Mouse (Mus musculus) limb, embryonic 11.5 days (tissue): ENCODE results near the gene Oprd1. TPM values are rescaled to one million over a fixed set of nuclear protein-coding genes. Genes with fewer than 3 reads are reported as not detected.

ENCODE experiments used
- ATAC-seq: fragments of 200-750 bp; cut with Nextera tagmentation; 2 replicates; pipeline ENCODE4 v1.8.0; 2017; ENCODE audit warnings: low read depth; ENCODE audit not compliant: insufficient number of reproducible peaks, low FRiP score, low TSS enrichment
- DNase-seq: peaks from one replicate; pipeline ENCODE4 v3.0.0-alpha.2; 2015; ENCODE audit warnings: low spot score
- H3K27ac ChIP-seq: fragments of 300-500 bp; sonication (generic); replicated peaks from 2 replicates; pipeline ENCODE4 v1.5.1; 2014; ENCODE audit warnings: low read depth, mild to moderate bottlenecking, low read length
- H3K27me3 ChIP-seq: fragments of 300-500 bp; sonication (generic); 2 replicates; pipeline ENCODE4 v1.6.1; 2014; ENCODE audit warnings: mild to moderate bottlenecking, low read length, mixed read lengths; ENCODE audit not compliant: control insufficient read depth, insufficient read depth
- H3K36me3 ChIP-seq: fragments of 300-500 bp; sonication (generic); 2 replicates; pipeline ENCODE4 v1.6.1; 2014; ENCODE audit warnings: mild to moderate bottlenecking, low read length, moderate library complexity, mixed read lengths; ENCODE audit not compliant: control insufficient read depth, insufficient read depth
- H3K4me1 ChIP-seq: fragments of 300-500 bp; sonication (generic); 2 replicates; pipeline ENCODE4 v1.6.1; 2014; ENCODE audit warnings: low read length, mixed read lengths; ENCODE audit not compliant: control insufficient read depth, insufficient read depth
- H3K4me2 ChIP-seq: fragments of 300-500 bp; sonication (generic); 2 replicates; pipeline ENCODE4 v1.6.1; 2014; ENCODE audit warnings: low read depth, mild to moderate bottlenecking, moderate library complexity; ENCODE audit not compliant: severe bottlenecking
- H3K4me3 ChIP-seq: fragments of 300-500 bp; sonication (generic); 2 replicates; pipeline ENCODE4 v1.5.1; 2014; ENCODE audit warnings: low read depth, low read length
- H3K9ac ChIP-seq: fragments of 300-500 bp; sonication (generic); 2 replicates; pipeline ENCODE4 v1.6.1; 2014; ENCODE audit warnings: mild to moderate bottlenecking, low read length
- H3K9me3 ChIP-seq: fragments of 300-500 bp; sonication (generic); 2 replicates; pipeline ENCODE4 v1.6.1; 2016; ENCODE audit warnings: low read length; ENCODE audit not compliant: control insufficient read depth
- WGBS: fragments of 180-500 bp; shearing (Covaris S2); extraction: QIAGEN DNeasy Blood & Tissue Kit; methylation state at CpG from one replicate; pipeline ENCODE4 v1.1.7; 2014; 5-methylcytosine and 5-hydroxymethylcytosine counted together
- polyA plus RNA-seq: library from polyadenylated mRNA; unstranded; fragments of >200 nt; fragmentation: Nextera tagmentation; extraction: Ambion mirVana; gene quantifications from 2 replicates; pipeline ENCODE4 v1.2.1, GENCODE M21; 2014

The Oprd1 gene
- polyA plus RNA-seq, 1 experiment from 2014 or later = 0.09 TPM

DNA sequence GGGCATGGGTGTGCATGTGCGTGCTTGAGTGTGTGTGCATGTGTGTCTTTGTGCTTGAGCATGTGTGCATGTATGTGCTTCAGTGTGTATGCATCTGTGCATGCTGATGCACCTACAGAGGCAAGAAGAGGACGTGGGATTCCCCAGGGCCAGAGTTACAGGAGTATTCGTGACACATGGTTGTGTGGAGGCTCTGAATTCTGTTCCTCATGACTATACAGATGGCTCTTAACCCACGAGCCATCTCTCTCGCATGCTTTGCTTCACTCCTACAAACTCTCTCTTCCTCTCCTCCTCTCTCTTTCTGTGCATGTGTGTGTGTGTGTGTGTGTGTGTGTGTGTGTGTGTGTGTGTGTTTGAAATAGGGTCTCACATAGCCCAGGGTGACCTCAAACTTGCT, 25.5 kb upstream of the Oprd1 start:
- 85% methylated on average over 5 of the region's 5 CpGs for WGBS
- H3K27me3 ChIP-seq = no peaks in the 10 kb centered on the region
- no peak overlapping the region for H3K4me3 ChIP-seq
- no peaks in the 10 kb centered on the region for H3K9me3 ChIP-seq
- ATAC-seq (no peak), DNase-seq (no peak)
- no peak overlapping the region for H3K4me2 ChIP-seq
- 0 out of 2 replicates have a peak, but pooled peaks cover 3% of the 10 kb centered on the region for H3K4me1 ChIP-seq
- no peak overlapping the region for H3K9ac ChIP-seq
- no peak overlapping the region for H3K27ac ChIP-seq
- H3K36me3 ChIP-seq = no peaks in the 10 kb centered on the region; the same call in 1 of the 2 replicates

DNA sequence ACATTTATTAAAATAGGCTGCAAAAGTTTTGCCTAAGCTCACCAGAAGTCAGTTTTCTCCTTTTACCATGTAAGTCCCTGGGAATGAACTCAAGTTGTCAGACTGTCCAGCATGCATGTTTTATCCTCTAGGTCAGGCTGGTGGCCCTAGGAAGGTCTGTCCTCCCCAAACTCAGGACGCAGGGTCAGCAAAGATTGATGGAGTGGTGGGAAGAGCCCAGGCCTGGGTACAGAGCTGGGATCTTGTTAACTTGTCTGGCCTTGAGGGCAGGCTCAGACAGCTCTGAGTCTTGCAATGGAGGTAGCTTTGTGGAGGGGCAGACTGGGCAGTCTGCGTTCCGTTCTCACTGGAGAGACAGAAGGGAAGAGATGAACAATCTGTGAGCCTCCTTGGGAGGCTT, 25.0 kb upstream of the Oprd1 start:
- no peak for DNase-seq

DNA sequence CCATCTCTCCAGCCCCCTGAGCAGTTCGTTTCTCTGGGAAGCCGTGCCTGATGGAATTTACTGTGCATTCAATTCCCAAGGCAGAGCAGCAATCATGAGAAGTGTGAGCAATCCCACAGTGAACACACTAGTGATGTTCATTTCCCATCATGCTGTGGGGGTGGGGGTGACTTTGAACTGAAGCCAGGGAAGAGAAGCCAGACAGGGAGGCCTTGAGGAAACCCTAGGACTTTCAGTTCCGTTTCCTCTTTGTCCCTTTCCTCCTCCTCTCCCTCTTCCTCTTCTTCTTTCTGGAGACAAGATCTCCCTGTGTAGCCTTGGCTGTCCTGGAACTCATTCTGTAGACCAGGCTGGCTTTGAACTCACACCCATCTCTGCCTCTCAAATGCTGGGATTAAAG, 23.1 kb upstream of the Oprd1 start:
- no peak overlapping the region for H3K9ac ChIP-seq
- no peak for ATAC-seq
- 0 out of 2 replicates have a peak, but pooled peaks cover 3% of the 10 kb centered on the region for H3K4me1 ChIP-seq
- H3K4me3 ChIP-seq = no peak overlapping the region
- 80% methylated on average over 3 of the region's 3 CpGs for WGBS
- no peaks in the 10 kb centered on the region for H3K9me3 ChIP-seq
- H3K27me3 ChIP-seq = no peaks in the 10 kb centered on the region
- no peaks in the 10 kb centered on the region; the same call in 1 of the 2 replicates for H3K36me3 ChIP-seq
- H3K4me2 ChIP-seq = no peak overlapping the region
- DNase-seq = no peak
- H3K27ac ChIP-seq = no peak overlapping the region

More for the DNA sequence above, 25.0 kb upstream of the Oprd1 start:
- H3K4me1 ChIP-seq = 0 out of 2 replicates have a peak, but pooled peaks cover 3% of the 10 kb centered on the region
- no peak overlapping the region for H3K9ac ChIP-seq
- WGBS = 85% methylated on average over 3 of the region's 3 CpGs
- no peak overlapping the region for H3K4me2 ChIP-seq
- no peaks in the 10 kb centered on the region for H3K27me3 ChIP-seq
- H3K4me3 ChIP-seq = no peak overlapping the region
- no peak for ATAC-seq
- H3K36me3 ChIP-seq = no peaks in the 10 kb centered on the region; the same call in 1 of the 2 replicates
- H3K27ac ChIP-seq = no peak overlapping the region
- no peaks in the 10 kb centered on the region for H3K9me3 ChIP-seq

DNA sequence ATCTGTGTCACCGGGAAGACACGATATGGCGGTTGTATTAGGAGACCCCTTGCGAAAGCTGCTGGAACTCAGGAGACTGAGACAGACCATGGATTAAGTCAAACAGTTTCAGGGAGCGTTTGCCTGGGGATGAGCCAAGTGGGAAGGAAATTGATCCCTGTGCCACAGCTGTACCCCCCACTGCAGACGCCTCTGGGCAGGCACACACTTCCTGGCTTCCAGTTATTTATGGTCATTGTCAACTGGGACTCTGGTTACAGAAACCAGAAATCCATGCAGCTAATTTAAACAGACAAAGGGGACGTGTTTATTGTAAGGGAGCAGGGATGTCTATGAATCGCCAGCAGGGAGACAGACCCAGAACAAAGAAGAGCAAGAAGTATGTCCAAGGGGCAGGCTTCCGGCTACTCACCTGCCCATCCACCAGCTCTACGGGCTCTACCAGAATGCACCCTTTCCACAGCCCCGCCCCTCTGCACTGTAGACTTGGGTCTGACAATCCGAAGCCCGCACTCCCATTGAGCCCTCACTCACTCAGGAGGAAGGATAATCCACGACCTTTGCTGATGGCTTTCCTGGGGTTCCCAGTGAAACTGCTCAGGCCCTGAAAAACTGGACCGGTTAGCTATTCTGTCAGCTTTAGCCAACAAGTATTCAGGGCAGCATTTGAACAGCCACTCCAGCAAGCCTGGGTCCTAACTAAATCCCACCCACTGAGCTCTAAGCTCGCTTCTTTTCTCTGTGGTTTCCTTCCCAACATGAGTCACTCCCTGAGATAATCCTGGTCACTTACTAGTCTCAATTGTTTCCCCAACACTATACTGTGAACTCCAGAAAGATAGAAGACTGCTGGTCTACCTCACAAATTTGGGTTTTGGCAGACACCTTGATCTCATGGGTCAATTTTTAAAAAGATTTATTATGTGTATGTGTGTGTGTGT, 22.3 kb upstream of the Oprd1 start:
- Histone ChIP-seq H3K4me1 (0 out of 2 replicates have a peak, but pooled peaks cover 3% of the 10 kb centered on the region), H3K9me3 (no peaks in the 10 kb centered on the region), H3K9ac (no peak overlapping the region), H3K27ac (no peak overlapping the region), H3K27me3 (no peaks in the 10 kb centered on the region), H3K4me3 (no peak overlapping the region), H3K4me2 (no peak overlapping the region), H3K36me3 (no peaks in the 10 kb centered on the region; the same call in 1 of the 2 replicates)
- DNase-seq (no peak), ATAC-seq (no peak)
- 63% methylated on average over 16 of the region's 16 CpGs for WGBS

DNA sequence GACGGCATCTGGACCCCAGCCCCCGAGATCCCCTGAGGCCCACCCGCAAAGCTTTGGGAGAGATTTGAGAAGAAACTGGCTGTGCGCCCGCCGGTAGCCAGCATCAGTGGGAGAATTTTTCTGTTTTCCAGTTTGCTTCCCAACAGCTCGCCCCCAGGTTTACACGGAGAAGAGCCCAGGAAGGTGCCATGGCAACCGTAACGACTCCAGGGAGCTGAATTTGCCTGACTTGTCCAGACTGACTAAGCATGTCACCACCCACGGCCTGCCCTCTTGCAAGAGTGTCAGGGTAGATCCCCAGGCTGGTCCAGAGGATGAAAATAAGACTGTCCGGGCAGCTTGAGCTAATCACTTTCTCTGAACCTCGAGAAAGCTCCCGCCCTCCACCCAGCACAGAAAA, 21.4 kb upstream of the Oprd1 start:
- no peak for DNase-seq
- H3K27me3 ChIP-seq = no peaks in the 10 kb centered on the region
- 0 out of 2 replicates have a peak, but pooled peaks cover 3% of the 10 kb centered on the region for H3K4me1 ChIP-seq
- no peaks in the 10 kb centered on the region for H3K36me3 ChIP-seq
- H3K9me3 ChIP-seq = no peaks in the 10 kb centered on the region
- H3K4me3 ChIP-seq = no peak overlapping the region
- no peak for ATAC-seq
- no peak overlapping the region for H3K9ac ChIP-seq
- WGBS = 63% methylated on average over 14 of the region's 14 CpGs
- H3K4me2 ChIP-seq = no peak overlapping the region
- no peak overlapping the region for H3K27ac ChIP-seq

DNA sequence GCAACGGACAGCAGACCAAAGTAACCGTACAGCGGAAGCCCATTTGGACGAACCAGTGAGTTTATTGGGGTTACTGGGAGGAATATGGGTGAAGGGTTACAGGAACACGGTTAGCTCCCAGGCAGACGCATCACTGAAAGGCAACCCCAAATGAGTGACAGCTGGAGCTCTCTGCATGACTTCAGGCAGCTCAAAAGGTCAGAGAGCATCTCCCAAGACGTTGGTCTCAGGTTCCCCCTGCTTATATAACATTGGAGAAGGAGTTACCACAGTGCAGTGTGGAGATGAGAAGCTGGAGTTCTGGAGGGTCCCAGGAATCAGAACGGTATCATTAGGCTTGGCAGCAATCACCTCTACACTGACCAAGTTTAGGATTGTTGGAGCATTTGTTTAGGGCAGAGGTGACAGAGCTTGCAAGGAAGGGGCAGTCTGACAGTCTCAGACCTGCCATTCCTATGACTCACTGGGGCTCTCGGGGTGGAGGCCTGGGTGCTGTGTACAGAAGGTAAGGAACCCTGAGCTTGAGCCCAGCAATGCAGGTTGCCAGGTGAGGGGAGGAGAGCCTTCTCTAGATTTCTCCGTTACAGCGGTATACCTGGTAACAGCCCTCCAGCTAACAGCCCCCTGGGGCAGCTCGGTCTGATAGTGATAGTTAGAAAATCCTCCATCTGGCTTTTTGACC, 12.8 kb upstream of the Oprd1 start:
- WGBS = 58% methylated on average over 12 of the region's 12 CpGs
- no peak for DNase-seq
- no peak for ATAC-seq

DNA sequence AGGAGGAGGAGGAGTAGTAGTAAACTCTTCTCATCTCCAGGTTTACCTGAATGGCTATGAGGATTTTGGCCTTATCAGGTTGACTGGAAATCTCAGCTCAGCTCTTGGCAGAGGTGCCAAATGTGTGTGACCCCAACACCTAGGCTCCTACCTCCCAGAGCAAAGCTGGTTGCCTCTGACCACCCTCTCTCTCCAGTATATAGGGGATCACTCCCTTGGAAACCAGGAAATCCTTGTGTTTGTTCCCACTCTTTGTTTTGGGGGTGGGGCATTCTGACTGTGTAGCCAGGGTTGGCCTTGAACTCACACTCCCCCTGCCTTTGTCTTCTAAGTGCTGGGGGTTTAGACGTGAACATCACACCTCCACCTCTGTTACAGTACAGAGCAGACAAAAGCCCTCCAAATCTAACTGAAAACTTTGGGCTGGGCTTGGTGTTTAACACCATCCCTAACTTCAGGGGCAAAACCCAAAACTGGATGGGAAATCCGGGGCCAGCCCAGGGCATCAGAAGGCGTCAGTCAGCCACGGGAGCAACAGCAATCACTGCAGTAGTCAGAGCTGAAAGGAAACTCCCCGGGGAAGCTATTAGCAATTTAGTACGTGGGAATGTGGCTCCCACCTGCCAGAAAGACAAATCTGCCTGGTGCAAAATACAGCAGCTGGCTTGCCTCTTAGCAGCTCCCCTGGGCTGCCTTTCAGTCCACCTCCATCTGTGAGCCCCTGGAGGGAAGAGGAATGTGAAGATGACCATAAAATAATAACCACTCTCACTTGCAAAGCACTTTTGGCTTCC, 10.8 kb upstream of the Oprd1 start:
- Histone ChIP-seq H3K4me3 (no peak overlapping the region), H3K9ac (no peak overlapping the region), H3K4me2 (no peak overlapping the region), H3K9me3 (no peaks in the 10 kb centered on the region), H3K4me1 (no peaks in the 10 kb centered on the region), H3K27me3 (no peaks in the 10 kb centered on the region), H3K36me3 (no peaks in the 10 kb centered on the region), H3K27ac (no peak overlapping the region)
- WGBS = 3% methylated on average over 6 of the region's 6 CpGs
- DNase-seq (no peak), ATAC-seq (no peak)

More for the DNA sequence above, 12.8 kb upstream of the Oprd1 start:
- Histone ChIP-seq H3K4me3 (no peak overlapping the region), H3K4me2 (no peak overlapping the region), H3K9me3 (no peaks in the 10 kb centered on the region), H3K9ac (no peak overlapping the region), H3K36me3 (no peaks in the 10 kb centered on the region), H3K4me1 (no peaks in the 10 kb centered on the region), H3K27ac (no peak overlapping the region), H3K27me3 (no peaks in the 10 kb centered on the region)

DNA sequence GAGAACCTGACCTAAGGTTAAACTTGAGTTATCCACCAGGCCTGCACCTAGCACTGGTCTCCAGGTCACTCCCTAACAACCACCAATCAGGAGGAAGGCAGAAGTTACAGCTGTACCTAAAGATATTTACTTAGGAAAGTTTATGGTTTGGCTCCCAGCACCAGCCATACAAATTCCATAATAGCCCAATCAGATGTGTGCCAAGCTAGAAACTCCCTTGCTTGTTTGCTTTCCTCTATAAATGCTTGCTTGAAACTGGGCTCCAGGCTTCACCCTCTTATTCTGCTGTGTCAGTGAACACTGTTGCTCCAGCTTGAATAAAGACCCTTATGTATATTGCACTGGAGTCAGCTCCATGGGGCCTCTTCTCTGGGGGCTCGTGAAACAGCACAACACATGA, 7.4 kb upstream of the Oprd1 start:
- no peak overlapping the region for H3K4me3 ChIP-seq
- no peak overlapping the region for H3K9ac ChIP-seq
- H3K27ac ChIP-seq = no peak overlapping the region
- H3K9me3 ChIP-seq = no peaks in the 10 kb centered on the region
- ATAC-seq = no peak
- 73% methylated on average over 1 of the region's 1 CpGs for WGBS
- H3K27me3 ChIP-seq = no peaks in the 10 kb centered on the region
- H3K4me1 ChIP-seq = no peaks in the 10 kb centered on the region
- DNase-seq = no peak
- no peak overlapping the region for H3K4me2 ChIP-seq
- no peaks in the 10 kb centered on the region for H3K36me3 ChIP-seq
